Comparison of ENCODE assay signal across 8 mouse cellular contexts in the genomic region with DNA sequence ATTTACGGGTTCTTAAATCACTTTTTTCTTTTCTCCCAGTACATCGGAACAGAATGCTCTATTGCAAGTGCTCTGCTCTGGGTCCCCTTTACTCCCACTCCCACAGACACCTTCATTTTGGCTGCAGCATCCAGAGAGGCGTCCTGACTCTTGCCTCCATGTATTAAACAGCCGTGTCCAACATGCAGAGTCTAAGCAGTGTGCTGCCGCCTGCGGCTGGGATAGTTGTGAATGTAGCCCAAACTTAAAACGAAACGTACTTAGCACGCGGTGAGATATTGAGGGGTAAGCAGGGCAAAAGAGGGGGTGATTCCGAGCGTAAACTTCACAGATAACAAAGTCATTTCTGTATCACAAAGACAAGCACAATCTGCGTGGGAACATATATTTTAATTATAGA. TPM values are rescaled to one million over a fixed set of nuclear protein-coding genes. Genes with fewer than 3 reads are reported as not detected.
A peak's percentile ranks its signal among the peaks of the same experiment; 100 is the strongest.
DNase-seq lines count a peak whose midpoint lies in the region; ATAC-seq and TF ChIP-seq lines count a peak whose summit lies in the region.
"Had no signal": no experiment of that assay in that cellular context is flagged by ENCODE, and none has a peak within 500 bp of the region (broad histone marks: within the 10 kb centered on the region; RNA-seq: fewer than 3 reads in every experiment).

No protein-coding gene starts in this region.

- no peak for ATAC-seq in heart, embryonic 14.5 days (ENCODE audit: insufficient number of reproducible peaks, insufficient read depth, low FRiP score, low read depth)
- no peak; the same call in 1 of the 2 replicates for ATAC-seq in midbrain, embryonic 14.5 days (ENCODE audit: low FRiP score, low TSS enrichment)
- ATAC-seq in activated CD4-positive, CD25-positive, alpha-beta regulatory T cell, adult 4 months: no peak

- no peaks in the 10 kb centered on the region for H3K4me1 ChIP-seq in cortical plate, adult 2 months (ENCODE audit: control insufficient read depth, insufficient read depth, low read length)
- H3K4me1 ChIP-seq in heart, embryonic 14.5 days (ENCODE audit: control insufficient read depth in 2 of 2, insufficient read depth in 2 of 2, low read length in 2 of 2): peaks cover 9 to 17% of the 10 kb centered on the region in 2 experiments
- H3K4me1 ChIP-seq in midbrain, embryonic 14.5 days (ENCODE audit: control insufficient read depth, insufficient read depth, low read length): 0 out of 2 replicates have a peak, but pooled peaks cover 7% of the 10 kb centered on the region

- peak overlapping the region; percentile 17 for H3K4me3 ChIP-seq in cortical plate, adult 2 months (ENCODE audit: insufficient read depth, low read length)
- peak overlapping the region; percentile 51 to 63 for H3K4me3 ChIP-seq in heart, embryonic 14.5 days (ENCODE audit: control insufficient read depth in 1 of 2, insufficient read depth in 1 of 2, low read depth in 1 of 2, low read length in 2 of 2)
- peak overlapping the region; percentile 25; the same call in 1 of the 2 replicates for H3K4me3 ChIP-seq in midbrain, embryonic 14.5 days (replicated peaks; ENCODE audit: low read depth, low read length)

- H3K36me3 ChIP-seq in heart, embryonic 14.5 days (ENCODE audit: control insufficient read depth, insufficient read depth, low read length): 0 out of 2 replicates have a peak, but pooled peaks cover 8% of the 10 kb centered on the region
- H3K36me3 ChIP-seq in midbrain, embryonic 14.5 days (ENCODE audit: control insufficient read depth, insufficient read depth, low read length): no peaks in the 10 kb centered on the region

- H3K4me2 ChIP-seq in heart, embryonic 14.5 days (ENCODE audit: low read length): peak overlapping the region; percentile 83
- H3K4me2 ChIP-seq in midbrain, embryonic 14.5 days (ENCODE audit: low read length): peak overlapping the region; percentile 55

- no peaks in the 10 kb centered on the region for H3K27me3 ChIP-seq in heart, embryonic 14.5 days (ENCODE audit: control insufficient read depth, insufficient read depth, low read length)
- H3K27me3 ChIP-seq in midbrain, embryonic 14.5 days (ENCODE audit: control insufficient read depth, insufficient read depth, low read length): 0 out of 2 replicates have a peak, but pooled peaks cover 13% of the 10 kb centered on the region

- TF ChIP-seq POLR2A in cortical plate, adult 2 months (IDR thresholded peaks at IDR 0.05; ENCODE audit: extremely low read depth, insufficient read depth, low read length): no peak

- TF ChIP-seq CTCF in cortical plate, adult 2 months (IDR thresholded peaks at IDR 0.05; ENCODE audit: extremely low read depth, insufficient read depth, low read length): no peak

- H3K27ac ChIP-seq in cortical plate, adult 2 months (ENCODE audit: insufficient read depth, low read length): no peak overlapping the region
- peak overlapping the region; percentile 8 to 90; a peak in 2 of 4 replicates for H3K27ac ChIP-seq in heart, embryonic 14.5 days (replicated peaks in 1 of 2; ENCODE audit: control insufficient read depth in 1 of 2, insufficient read depth in 1 of 2, low read depth in 2 of 2, low read length in 2 of 2)
- no peak overlapping the region for H3K27ac ChIP-seq in midbrain, embryonic 14.5 days (replicated peaks; ENCODE audit: low read depth, low read length)

- H3K9ac ChIP-seq in heart, embryonic 14.5 days (ENCODE audit: low read length): peak overlapping the region; percentile 82
- 0 out of 2 replicates have a peak overlapping the region, but pooled peaks have one; percentile 9 for H3K9ac ChIP-seq in midbrain, embryonic 14.5 days (replicated peaks; ENCODE audit: low read length)

- 0 out of 2 replicates have a peak, but pooled peaks cover 7% of the 10 kb centered on the region for H3K9me3 ChIP-seq in heart, embryonic 14.5 days (ENCODE audit: control insufficient read depth, low read length)
- H3K9me3 ChIP-seq in midbrain, embryonic 14.5 days (ENCODE audit: control insufficient read depth, low read length): no peaks in the 10 kb centered on the region

- 9% methylated on average over 13 of the region's 13 CpGs for WGBS in heart, embryonic 14.5 days
- 14% methylated on average over 13 of the region's 13 CpGs for WGBS in midbrain, embryonic 14.5 days

- peak; percentile 10 for DNase-seq in adrenal gland, postnatal 25 days
- peak; percentile 28 to 51 for DNase-seq in kidney, postnatal 4 days
- peak; percentile 58 for DNase-seq in midbrain, embryonic 14.5 days
- DNase-seq in layer of hippocampus, postnatal 14 days (ENCODE audit: low spot score in 2 of 2): no peak

RNA-seq across cellular contexts. Expression of gene Pdlim3, which starts 0.7 kb away (rescaled TPM):
- 1.4 and 1.9 TPM in 2 replicates for total RNA-seq in adrenal gland, postnatal 25 days (2021)
- 2.7 and 2.8 TPM in 2 replicates for polyA plus RNA-seq in cortical plate, adult 2 months (2012; rRNA removed)
- polyA plus RNA-seq in heart, embryonic 14.5 days (2014; fragmentation: Nextera tagmentation; extraction: Ambion mirVana): 188 and 196 TPM in 2 replicates
- 30.5 and 30.7 TPM in 2 replicates for polyA plus RNA-seq in midbrain, embryonic 14.5 days (2014; fragmentation: Nextera tagmentation; extraction: Ambion mirVana)
- not detected for polyA plus RNA-seq in activated CD4-positive, CD25-positive, alpha-beta regulatory T cell, adult 4 months (2017; shearing (Covaris generic))
- 1 to 10 TPM; 1.1 to 2.3 TPM for total RNA-seq in layer of hippocampus, postnatal 14 days (2021)

RNA-seq across cellular contexts. Expression of gene Ccdc110, which starts 49.9 kb away (rescaled TPM):
- not detected in 2 replicates for total RNA-seq in adrenal gland, postnatal 25 days (2021)
- polyA plus RNA-seq in cortical plate, adult 2 months (2012; rRNA removed): 0.25 and 0.44 TPM in 2 replicates
- not detected in 2 replicates for polyA plus RNA-seq in heart, embryonic 14.5 days (2014; fragmentation: Nextera tagmentation; extraction: Ambion mirVana)
- 0.26 and 0.29 TPM in 2 replicates for polyA plus RNA-seq in midbrain, embryonic 14.5 days (2014; fragmentation: Nextera tagmentation; extraction: Ambion mirVana)
- polyA plus RNA-seq in activated CD4-positive, CD25-positive, alpha-beta regulatory T cell, adult 4 months (2017; shearing (Covaris generic)): not detected
- total RNA-seq in layer of hippocampus, postnatal 14 days (2021): 1 to 10 TPM; 1.1 TPM
- total RNA-seq: adrenal gland, adult 18-20 months had no signal

Comparison
In these comparisons a context has a peak if more than half of its experiments do, and no peak if none do; other contexts are left out.
1. DNase-seq: peak in adrenal gland, postnatal 25 days (single experiment), kidney, postnatal 4 days (2 of 2) and midbrain, embryonic 14.5 days (single experiment); none in layer of hippocampus, postnatal 14 days (0 of 2).
2. H3K27ac ChIP-seq: peak in heart, embryonic 14.5 days (2 of 2); none in cortical plate, adult 2 months (single experiment) and midbrain, embryonic 14.5 days (single experiment).
3. Peak in every context shown above with its lines, with median percentiles within 50 percentile points of each other: H3K4me3 ChIP-seq.